Mouse (Mus musculus) ovary, postnatal 36 days (tissue): ENCODE measurements around the gene Mon1a.

ENCODE experiments used
- DNase-seq: peaks from one replicate; pipeline ENCODE4 v3.0.0; 2022; ENCODE audit warnings: low spot score, mixed read lengths

Mon1a gene

DNA sequence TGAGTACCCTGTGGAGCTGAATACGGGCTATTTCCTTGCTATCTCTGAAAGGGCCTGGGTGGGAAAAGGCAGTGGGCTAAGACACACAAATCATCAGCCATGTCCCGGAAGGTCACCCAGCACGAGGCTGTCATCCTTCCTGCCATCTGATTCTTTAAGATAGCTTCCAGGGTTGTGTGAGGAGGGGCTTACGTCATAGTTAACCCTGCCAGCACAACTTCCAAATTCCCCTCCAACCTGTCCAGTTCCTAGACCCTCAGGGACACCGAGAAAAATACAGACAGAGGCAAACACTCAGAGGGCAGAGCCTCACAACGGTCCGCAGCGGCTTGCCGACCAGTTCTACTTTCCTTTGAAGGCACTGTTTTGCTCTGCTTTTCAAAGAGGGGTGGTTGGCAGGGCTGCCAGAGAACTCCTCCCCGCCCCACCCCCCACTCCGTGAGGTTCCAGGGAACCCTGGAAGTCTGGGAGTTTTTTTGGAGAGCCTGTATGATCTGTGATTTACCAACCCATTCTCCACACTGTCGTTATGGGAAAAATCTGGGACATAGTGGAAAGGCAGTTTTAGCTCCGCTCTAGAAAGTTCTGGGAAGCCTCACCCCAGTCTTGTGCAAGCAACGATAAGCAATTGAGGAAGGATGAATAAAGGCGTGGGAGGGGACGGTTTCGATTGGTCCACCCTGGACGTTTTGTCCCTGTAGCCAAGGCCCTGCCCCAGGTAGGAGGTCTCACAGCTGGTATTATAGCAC, 20.6 kb downstream of the Mon1a start:
- DNase-seq: peak; percentile 43

DNA sequence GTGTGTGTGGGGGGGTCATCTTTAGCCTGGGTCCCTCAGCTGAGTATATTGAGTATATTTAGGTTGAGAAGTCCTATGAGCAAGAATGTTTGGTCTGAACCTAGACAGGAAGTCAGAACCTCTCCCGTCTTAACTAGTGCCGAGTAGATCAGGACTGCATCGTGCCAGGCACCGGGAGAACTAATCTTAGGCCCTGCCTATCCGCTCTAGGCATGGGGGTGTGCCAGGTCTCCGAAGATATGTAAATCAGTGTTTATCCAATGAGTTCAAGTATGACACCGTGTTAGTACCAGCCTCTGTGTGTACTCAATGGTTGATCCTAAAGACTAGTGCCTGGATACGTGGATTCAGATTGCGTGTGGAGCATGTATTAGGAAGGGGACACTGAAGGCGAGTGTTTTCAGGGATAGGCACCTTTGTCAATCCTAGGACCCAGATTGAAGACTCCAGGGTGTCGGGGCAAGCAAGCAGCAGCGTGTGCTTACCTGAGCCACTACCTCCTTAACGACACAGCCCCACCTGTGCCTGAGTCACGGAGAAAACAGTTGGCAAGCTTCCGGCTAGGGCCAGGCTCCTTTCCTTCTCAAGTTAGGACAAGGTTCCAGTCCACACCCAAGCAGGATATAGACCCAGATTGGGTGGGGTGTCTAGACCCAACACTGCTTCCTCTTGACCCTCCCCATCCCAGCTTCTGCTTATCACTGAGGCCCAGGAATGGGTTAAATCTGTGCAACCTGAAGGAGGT, 22.2 kb downstream of the Mon1a start:
- DNase-seq: no peak

- DNase-seq: no peak
Observed at GRCm38 (mm10) chr9:107914764-107915420, 26.9 kb downstream of the Mon1a start.

DNA sequence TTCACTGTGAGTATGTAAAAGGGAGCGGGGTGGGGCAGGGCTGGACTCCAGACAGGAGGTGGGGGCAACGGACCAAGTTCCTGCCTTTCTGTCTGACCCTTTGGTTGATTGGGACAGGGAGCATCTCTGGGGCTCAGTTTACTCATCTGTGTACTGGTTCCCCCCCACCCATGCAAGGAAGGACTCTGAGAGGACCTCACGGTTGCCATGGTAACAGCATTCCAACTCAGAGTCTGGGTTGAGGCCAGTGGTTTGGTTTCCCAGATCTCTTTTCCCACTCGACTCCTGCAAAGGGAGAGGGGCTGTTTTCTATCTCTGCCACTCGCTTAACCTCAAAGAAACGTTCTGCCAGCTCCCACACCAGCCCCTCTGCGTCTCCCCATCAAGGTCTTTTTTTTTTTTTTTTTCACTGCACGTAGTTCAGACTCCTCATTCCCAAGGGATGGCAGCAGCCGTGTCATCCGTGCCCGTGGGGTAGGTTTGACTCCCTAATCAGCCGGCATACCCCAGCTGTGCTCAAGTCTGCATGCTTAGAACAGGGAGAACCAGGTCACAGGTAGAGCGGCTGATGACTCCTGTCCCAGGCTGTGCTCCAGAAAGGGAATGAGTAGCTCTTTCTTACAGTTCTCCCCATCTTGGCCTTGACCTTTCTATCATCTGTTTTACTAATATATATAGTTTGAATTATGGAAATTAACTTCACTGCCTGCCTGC, 30.1 kb downstream of the Mon1a start:
- DNase-seq: no peak

DNA sequence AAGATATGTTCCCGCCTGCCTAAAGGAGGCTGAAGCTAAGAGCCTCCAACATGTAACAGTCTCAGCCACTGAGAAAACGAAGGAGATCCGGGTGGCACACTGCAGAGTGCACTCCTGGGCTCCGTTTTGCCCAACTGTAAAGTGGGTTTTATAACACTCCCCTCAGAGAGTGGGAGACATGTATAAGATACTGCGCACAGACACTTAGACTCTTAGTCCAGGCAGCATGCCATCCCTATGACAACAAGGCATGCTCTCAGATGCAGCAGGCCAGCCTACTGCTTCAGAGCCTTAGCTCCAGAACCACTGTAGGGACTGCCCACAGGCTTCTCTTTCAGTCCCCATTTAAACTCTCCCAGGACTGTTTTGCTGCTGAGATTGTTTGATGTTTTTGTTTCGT, 30.9 kb downstream of the Mon1a start:
- no peak for DNase-seq

- DNase-seq: no peak
Observed at GRCm38 (mm10) chr9:107919441-107919840, 31.5 kb downstream of the Mon1a start.

GRCm38 (mm10) chr9:107923021-107923420, 35.1 kb downstream of the Mon1a start:
- DNase-seq: peak; percentile 51

DNA sequence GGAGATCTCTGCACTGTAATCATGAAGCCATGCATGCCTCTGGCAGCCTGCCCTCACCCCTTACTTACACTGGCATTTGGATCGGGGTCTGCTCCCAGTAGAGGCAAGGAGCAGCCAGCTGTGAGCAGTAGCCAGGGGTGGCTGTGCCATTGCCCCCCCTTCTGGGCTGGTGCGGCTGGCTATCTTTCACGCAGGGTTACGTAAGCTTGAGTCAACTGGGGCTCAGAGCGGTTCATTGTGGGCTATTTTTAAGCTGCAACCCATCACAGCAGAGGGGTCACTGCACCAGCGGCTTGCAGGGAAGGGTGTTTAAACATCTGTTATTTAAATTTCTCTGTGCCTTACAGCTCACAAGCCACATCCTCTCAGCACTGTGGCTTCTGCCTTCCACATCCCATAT, 36.0 kb downstream of the Mon1a start:
- DNase-seq: peak; percentile 24

DNA sequence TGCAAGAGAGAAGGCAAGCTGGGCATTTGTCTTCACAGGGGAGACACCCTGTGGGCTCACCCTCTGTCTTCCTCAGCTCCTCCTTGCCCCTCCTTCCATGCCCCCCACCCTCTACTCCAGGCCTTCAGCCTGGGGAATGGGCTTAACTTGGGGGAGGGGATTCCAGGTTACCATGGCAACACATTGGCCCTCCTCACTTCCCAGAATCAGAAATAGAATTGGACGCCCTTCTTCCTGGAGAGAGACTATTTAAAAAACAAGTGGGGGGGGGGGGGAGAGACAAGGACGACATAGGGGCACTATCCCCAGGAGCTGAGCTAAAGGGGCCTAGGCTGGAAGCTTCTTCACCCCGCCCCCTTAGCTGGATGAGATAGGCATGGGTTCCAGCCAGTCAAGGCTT, 37.3 kb downstream of the Mon1a start:
- DNase-seq: no peak

- no peak for DNase-seq
Observed at GRCm38 (mm10) chr9:107926920-107927420, 39.0 kb downstream of the Mon1a start.

DNA sequence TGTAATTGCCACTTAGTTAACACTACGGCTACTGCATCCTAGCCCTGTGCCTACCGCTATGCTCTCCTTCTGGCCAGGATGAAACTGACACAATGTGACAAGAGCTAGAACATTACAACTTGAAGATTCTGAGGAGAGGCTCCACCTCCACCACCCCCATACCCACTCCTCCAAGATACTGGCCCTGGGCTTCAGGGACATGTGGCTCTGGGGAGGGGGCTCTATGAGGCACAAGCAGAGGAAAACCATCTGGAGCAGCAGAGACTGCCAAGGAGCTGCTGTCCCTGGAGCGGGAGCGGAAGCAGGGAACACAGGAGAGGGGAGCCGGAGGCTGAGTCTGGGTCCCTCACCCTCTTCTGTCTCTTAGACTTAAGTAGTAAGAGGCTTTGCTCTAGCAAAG, 39.8 kb downstream of the Mon1a start:
- no peak for DNase-seq

- no peak for DNase-seq
Observed at GRCm38 (mm10) chr9:107928169-107928568, 40.2 kb downstream of the Mon1a start, which contains the start of gene Actl11. Gene Actl11 (plus strand): TSS chr9:107928469.

GRCm38 (mm10) chr9:107932221-107932620, 44.3 kb downstream of the Mon1a start:
- DNase-seq: no peak

DNA sequence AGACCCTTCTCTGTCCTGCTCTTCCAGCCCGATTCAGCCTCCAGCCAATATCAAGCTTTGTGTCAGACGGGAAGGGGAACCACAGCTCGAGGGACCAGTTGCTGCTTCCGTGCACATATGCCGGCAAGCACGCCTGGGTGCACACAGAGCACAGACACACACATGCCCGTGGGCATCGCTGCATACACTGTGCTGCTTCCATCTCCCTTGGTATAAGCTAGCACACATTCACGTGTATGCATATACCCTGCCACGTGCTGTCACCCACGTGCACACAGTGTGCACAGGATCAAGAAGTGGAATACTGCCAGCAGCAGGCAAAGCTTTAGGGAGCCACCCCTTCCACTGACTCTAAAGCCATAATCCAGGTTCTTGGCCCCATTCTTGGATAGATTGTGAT, 46.2 kb downstream of the Mon1a start:
- DNase-seq: no peak

- DNase-seq: no peak
Observed at GRCm38 (mm10) chr9:107935374-107935773, 47.4 kb downstream of the Mon1a start, which contains the start of gene Camkv. Gene Camkv (plus strand): TSS chr9:107935674.

GRCm38 (mm10) chr9:107935790-107936214, 47.9 kb downstream of the Mon1a start:
- no peak for DNase-seq

DNA sequence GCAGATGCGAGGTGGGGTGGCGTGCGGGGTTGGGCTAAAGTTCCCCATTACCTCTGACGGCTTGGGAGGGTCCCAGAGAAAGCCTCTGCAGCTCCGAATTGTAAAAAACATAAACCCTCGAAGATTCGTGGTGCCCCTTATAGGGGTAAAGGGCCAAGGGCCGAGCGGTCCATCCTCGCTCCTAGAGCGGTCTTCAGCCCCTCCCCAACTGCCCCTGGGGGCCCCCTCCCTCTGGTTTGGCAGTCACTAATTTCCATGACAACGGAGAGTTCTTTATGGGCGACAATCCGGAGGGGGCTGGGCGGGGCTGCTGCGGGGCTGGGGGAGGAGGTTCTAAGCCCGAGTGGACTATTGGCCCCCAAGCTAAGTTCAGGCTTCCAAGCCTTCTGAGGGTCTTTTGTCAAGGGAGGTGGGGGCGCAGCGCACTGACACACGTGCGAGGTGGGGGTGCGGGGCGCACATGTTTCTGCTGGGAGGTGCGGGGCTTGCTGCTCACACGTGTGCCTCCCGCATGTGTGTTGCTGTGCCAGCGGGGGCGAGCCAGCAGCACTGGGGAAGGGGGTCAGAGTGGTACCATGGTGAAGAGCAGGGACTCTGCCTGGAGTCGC, 48.4 kb downstream of the Mon1a start:
- no peak for DNase-seq

GRCm38 (mm10) chr9:107936831-107937230, 48.9 kb downstream of the Mon1a start:
- no peak for DNase-seq

DNA sequence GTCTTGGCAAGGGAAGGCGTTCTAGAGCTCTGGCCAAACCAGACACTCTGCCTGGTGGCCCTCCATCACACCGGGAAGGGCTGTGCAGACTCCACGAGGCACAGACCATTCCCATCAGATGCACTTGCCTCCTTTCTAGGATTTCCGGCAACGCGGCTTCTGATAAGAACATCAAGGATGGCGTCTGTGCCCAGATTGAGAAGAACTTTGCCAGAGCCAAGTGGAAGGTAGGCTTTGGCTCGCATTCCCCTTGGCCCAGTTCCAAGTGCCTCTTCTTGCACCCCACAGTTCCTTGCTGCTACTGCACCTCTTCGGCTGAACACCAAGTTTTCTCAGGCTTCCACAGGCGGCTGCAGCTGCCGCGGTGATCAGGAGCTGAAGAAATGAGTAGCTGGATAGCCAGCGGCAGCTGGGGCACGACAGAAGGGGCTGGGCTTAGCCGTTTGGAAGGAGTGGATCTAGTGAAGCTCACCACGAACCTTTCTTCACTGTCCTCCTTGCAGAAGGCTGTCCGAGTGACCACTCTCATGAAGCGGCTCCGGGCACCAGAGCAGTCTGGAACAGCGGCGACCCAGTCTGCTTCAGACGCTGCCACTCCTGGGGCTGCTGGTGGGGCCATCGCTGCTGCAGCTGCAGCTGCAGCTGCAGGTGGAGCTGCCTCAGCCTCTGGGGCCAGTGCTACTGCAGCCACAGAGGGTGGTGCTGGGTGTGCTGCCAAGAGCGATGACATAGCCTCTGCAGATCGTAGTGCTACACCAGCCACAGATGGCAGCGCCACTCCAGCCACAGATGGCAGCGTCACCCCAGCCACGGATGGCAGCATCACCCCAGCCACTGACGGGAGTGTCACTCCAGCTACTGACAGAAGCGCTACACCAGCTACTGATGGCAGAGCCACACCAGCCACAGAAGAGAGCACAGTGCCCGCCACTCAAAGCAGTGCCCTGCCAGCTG, 59.6 kb downstream of the Mon1a start:
- no peak for DNase-seq

- DNase-seq: no peak
Observed at GRCm38 (mm10) chr9:107949184-107949921, 61.4 kb downstream of the Mon1a start.
